Mouse (Mus musculus): ENCODE measurements at regions not wholly inside any gene's neighbourhood (a gene's known extent, or its start where the extent isn't known, plus 50 kb on each side); places are given as distances from the start of the nearest gene placed in this dataset.

GRCm38 (mm10) chr17:85768341-85768740 lies 80.3 kb upstream of the Six2 start:
- ATAC-seq (no peak), DNase-seq (ENCODE audit: low spot score) (no peak)
- no peak overlapping the region for H3K4me2 ChIP-seq (replicated peaks; ENCODE audit: low read depth, low read length)
- no peaks in the 10 kb centered on the region for H3K9me3 ChIP-seq (ENCODE audit: low read length)
- H3K4me3 ChIP-seq (ENCODE audit: low read depth, low read length), result no peak overlapping the region
- H3K27me3 ChIP-seq (replicated peaks; ENCODE audit: insufficient read depth, low read length), result no peaks in the 10 kb centered on the region
- no peak overlapping the region for H3K9ac ChIP-seq (replicated peaks; ENCODE audit: low read depth)
- no peaks in the 10 kb centered on the region for H3K4me1 ChIP-seq (ENCODE audit: insufficient read depth, low read depth, low read length)
- WGBS, result 81% methylated on average over 10 of the region's 10 CpGs
- TF ChIP-seq CTCF (IDR thresholded peaks at IDR 0.05), result no peak
- TF ChIP-seq EP300 (IDR thresholded peaks at IDR 0.05), result no peak
- H3K36me3 ChIP-seq (ENCODE audit: insufficient read depth, low read length), result no peaks in the 10 kb centered on the region
- no peak overlapping the region for H3K27ac ChIP-seq (ENCODE audit: low read length)

GRCm38 (mm10) chr17:85767201-85767862 lies 79.3 kb upstream of the Six2 start:
- H3K27me3 ChIP-seq (replicated peaks; ENCODE audit: insufficient read depth, low read length), result no peaks in the 10 kb centered on the region
- H3K36me3 ChIP-seq (ENCODE audit: insufficient read depth, low read length), result no peaks in the 10 kb centered on the region
- ATAC-seq (no peak), DNase-seq (ENCODE audit: low spot score) (no peak)
- no peaks in the 10 kb centered on the region for H3K9me3 ChIP-seq (ENCODE audit: low read length)
- H3K9ac ChIP-seq (replicated peaks; ENCODE audit: low read depth), result no peak overlapping the region
- no peaks in the 10 kb centered on the region for H3K4me1 ChIP-seq (ENCODE audit: insufficient read depth, low read depth, low read length)
- H3K4me2 ChIP-seq (replicated peaks; ENCODE audit: low read depth, low read length), result no peak overlapping the region
- H3K4me3 ChIP-seq (ENCODE audit: low read depth, low read length), result no peak overlapping the region
- H3K27ac ChIP-seq (ENCODE audit: low read length), result no peak overlapping the region
- TF ChIP-seq EP300 (IDR thresholded peaks at IDR 0.05) (no peak), CTCF (IDR thresholded peaks at IDR 0.05) (no peak)
- 71% methylated on average over 15 of the region's 15 CpGs for WGBS

- no peak overlapping the region for H3K9ac ChIP-seq (replicated peaks; ENCODE audit: low read depth)
- no peaks in the 10 kb centered on the region for H3K4me1 ChIP-seq (ENCODE audit: insufficient read depth, low read depth, low read length)
- H3K4me2 ChIP-seq (replicated peaks; ENCODE audit: low read depth, low read length), result no peak overlapping the region
- TF ChIP-seq EP300 (IDR thresholded peaks at IDR 0.05) (no peak), CTCF (IDR thresholded peaks at IDR 0.05) (no peak)
- no peaks in the 10 kb centered on the region for H3K9me3 ChIP-seq (ENCODE audit: low read length)
- H3K27me3 ChIP-seq (replicated peaks; ENCODE audit: insufficient read depth, low read length), result no peaks in the 10 kb centered on the region
- no peak overlapping the region for H3K4me3 ChIP-seq (ENCODE audit: low read depth, low read length)
- H3K36me3 ChIP-seq (ENCODE audit: insufficient read depth, low read length), result no peaks in the 10 kb centered on the region
- H3K27ac ChIP-seq (ENCODE audit: low read length), result no peak overlapping the region
- 16% methylated on average over 5 of the region's 5 CpGs for WGBS
- ATAC-seq, result no peak
- DNase-seq (ENCODE audit: low spot score), result no peak
Observed at GRCm38 (mm10) chr17:85766556-85766955, 78.5 kb upstream of the Six2 start.

- TF ChIP-seq CTCF (IDR thresholded peaks at IDR 0.05), result no peak
- TF ChIP-seq EP300 (IDR thresholded peaks at IDR 0.05), result no peak
- H3K4me3 ChIP-seq (ENCODE audit: low read depth, low read length), result no peak overlapping the region
- H3K4me2 ChIP-seq (replicated peaks; ENCODE audit: low read depth, low read length), result no peak overlapping the region
- H3K36me3 ChIP-seq (ENCODE audit: insufficient read depth, low read length), result no peaks in the 10 kb centered on the region
- no peaks in the 10 kb centered on the region for H3K9me3 ChIP-seq (ENCODE audit: low read length)
- H3K4me1 ChIP-seq (ENCODE audit: insufficient read depth, low read depth, low read length), result no peaks in the 10 kb centered on the region
- 32% methylated on average over 9 of the region's 9 CpGs for WGBS
- no peak overlapping the region for H3K27ac ChIP-seq (ENCODE audit: low read length)
- DNase-seq (ENCODE audit: low spot score) (no peak), ATAC-seq (no peak)
- no peaks in the 10 kb centered on the region for H3K27me3 ChIP-seq (replicated peaks; ENCODE audit: insufficient read depth, low read length)
- H3K9ac ChIP-seq (replicated peaks; ENCODE audit: low read depth), result no peak overlapping the region
Observed at GRCm38 (mm10) chr17:85758581-85759098, 70.6 kb upstream of the Six2 start.

GRCm38 (mm10) chr17:85757647-85758046 lies 69.6 kb upstream of the Six2 start:
- DNase-seq (ENCODE audit: low spot score) (no peak), ATAC-seq (no peak)
- Histone ChIP-seq H3K4me3 (ENCODE audit: low read depth, low read length) (no peak overlapping the region), H3K9ac (replicated peaks; ENCODE audit: low read depth) (no peak overlapping the region), H3K27ac (ENCODE audit: low read length) (no peak overlapping the region), H3K27me3 (replicated peaks; ENCODE audit: insufficient read depth, low read length) (no peaks in the 10 kb centered on the region), H3K4me1 (ENCODE audit: insufficient read depth, low read depth, low read length) (no peaks in the 10 kb centered on the region), H3K9me3 (ENCODE audit: low read length) (no peaks in the 10 kb centered on the region), H3K4me2 (replicated peaks; ENCODE audit: low read depth, low read length) (no peak overlapping the region), H3K36me3 (ENCODE audit: insufficient read depth, low read length) (no peaks in the 10 kb centered on the region)
- WGBS, result 81% methylated on average over 1 of the region's 1 CpGs
- no peak for TF ChIP-seq EP300 (IDR thresholded peaks at IDR 0.05)
- TF ChIP-seq CTCF (IDR thresholded peaks at IDR 0.05), result no peak

GRCm38 (mm10) chr17:85755557-85755956 lies 67.5 kb upstream of the Six2 start:
- Histone ChIP-seq H3K4me2 (replicated peaks; ENCODE audit: low read depth, low read length) (no peak overlapping the region), H3K4me3 (ENCODE audit: low read depth, low read length) (no peak overlapping the region), H3K27ac (ENCODE audit: low read length) (no peak overlapping the region), H3K27me3 (replicated peaks; ENCODE audit: insufficient read depth, low read length) (no peaks in the 10 kb centered on the region), H3K4me1 (ENCODE audit: insufficient read depth, low read depth, low read length) (no peaks in the 10 kb centered on the region), H3K9me3 (ENCODE audit: low read length) (no peaks in the 10 kb centered on the region), H3K9ac (replicated peaks; ENCODE audit: low read depth) (no peak overlapping the region), H3K36me3 (ENCODE audit: insufficient read depth, low read length) (no peaks in the 10 kb centered on the region)
- WGBS, result 71% methylated on average over 2 of the region's 2 CpGs
- DNase-seq (ENCODE audit: low spot score) (no peak), ATAC-seq (no peak)
- TF ChIP-seq EP300 (IDR thresholded peaks at IDR 0.05) (no peak), CTCF (IDR thresholded peaks at IDR 0.05) (no peak)

All from lung, postnatal 0 days (tissue).